Mouse (Mus musculus): ENCODE measurements around the gene Oxld1. TPM values are rescaled to one million over a fixed set of nuclear protein-coding genes. Genes with fewer than 3 reads are reported as not detected.

Oxld1 gene
- polyA plus RNA-seq, 1 experiment from 2014 or later: 10.9 TPM

- no peaks in the 10 kb centered on the region for H3K9me3 ChIP-seq (replicated peaks; ENCODE audit: control insufficient read depth, low read length, poor library complexity, severe bottlenecking)
- H3K4me1 ChIP-seq (ENCODE audit: control insufficient read depth, insufficient read depth, low read length): peaks cover 37% of the 10 kb centered on the region
- H3K4me2 ChIP-seq (ENCODE audit: low read length): no peak overlapping the region
- H3K27me3 ChIP-seq (ENCODE audit: control insufficient read depth, insufficient read depth, low read depth, low read length): no peaks in the 10 kb centered on the region
- 74% methylated on average over 4 of the region's 4 CpGs for WGBS
- H3K27ac ChIP-seq (ENCODE audit: low read length): no peak overlapping the region
- no peak overlapping the region for H3K9ac ChIP-seq (ENCODE audit: low read depth, low read length)
- ATAC-seq: no peak
- H3K4me3 ChIP-seq (ENCODE audit: low read depth, low read length): no peak overlapping the region
- peaks cover 7% of the 10 kb centered on the region for H3K36me3 ChIP-seq (ENCODE audit: control insufficient read depth, insufficient read depth, low read length)
Measured at GRCm38 (mm10) chr11:120488516-120488915, 30.6 kb upstream of the Oxld1 start.

- no peaks in the 10 kb centered on the region for H3K9me3 ChIP-seq (replicated peaks; ENCODE audit: control insufficient read depth, low read length, poor library complexity, severe bottlenecking)
- H3K27me3 ChIP-seq (ENCODE audit: control insufficient read depth, insufficient read depth, low read depth, low read length): no peaks in the 10 kb centered on the region
- peak overlapping the region; percentile 81 for H3K9ac ChIP-seq (ENCODE audit: low read depth, low read length)
- 9% methylated on average over 10 of the region's 10 CpGs for WGBS
- peak overlapping the region; percentile 79 for H3K4me3 ChIP-seq (ENCODE audit: low read depth, low read length)
- no peak for ATAC-seq
- no peak overlapping the region for H3K27ac ChIP-seq (ENCODE audit: low read length)
- H3K36me3 ChIP-seq (ENCODE audit: control insufficient read depth, insufficient read depth, low read length): peaks cover 22% of the 10 kb centered on the region
- H3K4me1 ChIP-seq (ENCODE audit: control insufficient read depth, insufficient read depth, low read length): peaks cover 13% of the 10 kb centered on the region
- peak overlapping the region; percentile 67 for H3K4me2 ChIP-seq (ENCODE audit: low read length)
Measured at GRCm38 (mm10) chr11:120485251-120485650, 27.4 kb upstream of the Oxld1 start.

GRCm38 (mm10) chr11:120484265-120484981, 26.6 kb upstream of the Oxld1 start, which contains the start of gene Mrpl12:
Gene Mrpl12, plus strand, starts transcription at chr11:120484613.
- peaks cover 13% of the 10 kb centered on the region for H3K4me1 ChIP-seq (ENCODE audit: control insufficient read depth, insufficient read depth, low read length)
- peak; percentile 97 for ATAC-seq
- peak within 1 kb of the TSS; percentile 81 for H3K9ac ChIP-seq (ENCODE audit: low read depth, low read length)
- no peaks in the 10 kb centered on the region for H3K27me3 ChIP-seq (ENCODE audit: control insufficient read depth, insufficient read depth, low read depth, low read length)
- under 1% methylated on average over 56 of the region's 60 CpGs for WGBS
- peak within 1 kb of the TSS; percentile 67 for H3K4me2 ChIP-seq (ENCODE audit: low read length)
- no peaks in the 10 kb centered on the region for H3K9me3 ChIP-seq (replicated peaks; ENCODE audit: control insufficient read depth, low read length, poor library complexity, severe bottlenecking)
- H3K36me3 ChIP-seq (ENCODE audit: control insufficient read depth, insufficient read depth, low read length): peaks cover 29% of the 10 kb centered on the region
- H3K4me3 ChIP-seq (ENCODE audit: low read depth, low read length): peak within 1 kb of the TSS; percentile 79
- peak within 1 kb of the TSS; percentile 92 for H3K27ac ChIP-seq (ENCODE audit: low read length)

- Histone ChIP-seq H3K27me3 (ENCODE audit: control insufficient read depth, insufficient read depth, low read depth, low read length) (no peaks in the 10 kb centered on the region), H3K4me2 (ENCODE audit: low read length) (no peak overlapping the region), H3K27ac (ENCODE audit: low read length) (no peak overlapping the region; the same call in 1 of the 2 replicates), H3K4me3 (ENCODE audit: low read depth, low read length) (no peak overlapping the region), H3K36me3 (ENCODE audit: control insufficient read depth, insufficient read depth, low read length) (peaks cover 34% of the 10 kb centered on the region), H3K9me3 (replicated peaks; ENCODE audit: control insufficient read depth, low read length, poor library complexity, severe bottlenecking) (no peaks in the 10 kb centered on the region), H3K9ac (ENCODE audit: low read depth, low read length) (peak overlapping the region; percentile 81), H3K4me1 (ENCODE audit: control insufficient read depth, insufficient read depth, low read length) (peaks cover 13% of the 10 kb centered on the region)
- WGBS: 89% methylated on average over 7 of the region's 7 CpGs
- ATAC-seq: no peak
Measured at GRCm38 (mm10) chr11:120483448-120483934, 25.6 kb upstream of the Oxld1 start.

- Histone ChIP-seq H3K27me3 (ENCODE audit: control insufficient read depth, insufficient read depth, low read depth, low read length) (no peaks in the 10 kb centered on the region), H3K36me3 (ENCODE audit: control insufficient read depth, insufficient read depth, low read length) (peaks cover 46% of the 10 kb centered on the region), H3K27ac (ENCODE audit: low read length) (no peak overlapping the region), H3K9me3 (replicated peaks; ENCODE audit: control insufficient read depth, low read length, poor library complexity, severe bottlenecking) (no peaks in the 10 kb centered on the region), H3K4me2 (ENCODE audit: low read length) (no peak overlapping the region), H3K4me1 (ENCODE audit: control insufficient read depth, insufficient read depth, low read length) (peaks cover 9% of the 10 kb centered on the region), H3K4me3 (ENCODE audit: low read depth, low read length) (no peak overlapping the region), H3K9ac (ENCODE audit: low read depth, low read length) (no peak overlapping the region)
- 98% methylated on average over 6 of the region's 6 CpGs for WGBS
- no peak for ATAC-seq
Measured at GRCm38 (mm10) chr11:120472052-120472451, 14.2 kb upstream of the Oxld1 start.

- peaks cover 20% of the 10 kb centered on the region for H3K4me1 ChIP-seq (ENCODE audit: control insufficient read depth, insufficient read depth, low read length)
- peak overlapping the region; percentile 95 for H3K9ac ChIP-seq (ENCODE audit: low read depth, low read length)
- H3K27ac ChIP-seq (ENCODE audit: low read length): peak overlapping the region; percentile 69
- H3K9me3 ChIP-seq (replicated peaks; ENCODE audit: control insufficient read depth, low read length, poor library complexity, severe bottlenecking): no peaks in the 10 kb centered on the region
- H3K4me3 ChIP-seq (ENCODE audit: low read depth, low read length): peak overlapping the region; percentile 94
- 1% methylated on average over 33 of the region's 33 CpGs for WGBS
- H3K4me2 ChIP-seq (ENCODE audit: low read length): peak overlapping the region; percentile 95
- H3K27me3 ChIP-seq (ENCODE audit: control insufficient read depth, insufficient read depth, low read depth, low read length): no peaks in the 10 kb centered on the region
- peaks cover 29% of the 10 kb centered on the region for H3K36me3 ChIP-seq (ENCODE audit: control insufficient read depth, insufficient read depth, low read length)
- ATAC-seq: peak; percentile 62
Measured at GRCm38 (mm10) chr11:120467736-120468092, 9.8 kb upstream of the Oxld1 start.

GRCm38 (mm10) chr11:120467051-120467735, 9.3 kb upstream of the Oxld1 start, which contains the start of gene Arl16:
Gene Arl16, minus strand, starts transcription at chr11:120467607.
- WGBS: under 1% methylated on average over 52 of the region's 54 CpGs
- ATAC-seq: peak; percentile 100
- Histone ChIP-seq H3K27me3 (ENCODE audit: control insufficient read depth, insufficient read depth, low read depth, low read length) (no peaks in the 10 kb centered on the region), H3K9ac (ENCODE audit: low read depth, low read length) (peak within 1 kb of the TSS; percentile 95), H3K27ac (ENCODE audit: low read length) (peak within 1 kb of the TSS; percentile 88), H3K4me3 (ENCODE audit: low read depth, low read length) (peak within 1 kb of the TSS; percentile 94), H3K4me2 (ENCODE audit: low read length) (peak within 1 kb of the TSS; percentile 95), H3K36me3 (ENCODE audit: control insufficient read depth, insufficient read depth, low read length) (peaks cover 26% of the 10 kb centered on the region), H3K9me3 (replicated peaks; ENCODE audit: control insufficient read depth, low read length, poor library complexity, severe bottlenecking) (no peaks in the 10 kb centered on the region), H3K4me1 (ENCODE audit: control insufficient read depth, insufficient read depth, low read length) (peaks cover 20% of the 10 kb centered on the region)

- H3K4me3 ChIP-seq (ENCODE audit: low read depth, low read length): no peak overlapping the region
- H3K27ac ChIP-seq (ENCODE audit: low read length): no peak overlapping the region
- WGBS: 96% methylated on average over 4 of the region's 4 CpGs
- H3K4me2 ChIP-seq (ENCODE audit: low read length): no peak overlapping the region
- peaks cover 20% of the 10 kb centered on the region for H3K4me1 ChIP-seq (ENCODE audit: control insufficient read depth, insufficient read depth, low read length)
- H3K36me3 ChIP-seq (ENCODE audit: control insufficient read depth, insufficient read depth, low read length): peaks cover 23% of the 10 kb centered on the region
- H3K27me3 ChIP-seq (ENCODE audit: control insufficient read depth, insufficient read depth, low read depth, low read length): no peaks in the 10 kb centered on the region
- no peak overlapping the region for H3K9ac ChIP-seq (ENCODE audit: low read depth, low read length)
- ATAC-seq: no peak
- H3K9me3 ChIP-seq (replicated peaks; ENCODE audit: control insufficient read depth, low read length, poor library complexity, severe bottlenecking): no peaks in the 10 kb centered on the region
Measured at GRCm38 (mm10) chr11:120465521-120465920, 7.7 kb upstream of the Oxld1 start.

- WGBS: 89% methylated on average over 5 of the region's 5 CpGs
- ATAC-seq: no peak
- H3K36me3 ChIP-seq (ENCODE audit: control insufficient read depth, insufficient read depth, low read length): peaks cover 14% of the 10 kb centered on the region
- H3K4me2 ChIP-seq (ENCODE audit: low read length): no peak overlapping the region
- H3K4me1 ChIP-seq (ENCODE audit: control insufficient read depth, insufficient read depth, low read length): peaks cover 22% of the 10 kb centered on the region
- no peaks in the 10 kb centered on the region for H3K27me3 ChIP-seq (ENCODE audit: control insufficient read depth, insufficient read depth, low read depth, low read length)
- no peaks in the 10 kb centered on the region for H3K9me3 ChIP-seq (replicated peaks; ENCODE audit: control insufficient read depth, low read length, poor library complexity, severe bottlenecking)
- H3K27ac ChIP-seq (ENCODE audit: low read length): no peak overlapping the region
- H3K9ac ChIP-seq (ENCODE audit: low read depth, low read length): no peak overlapping the region
- H3K4me3 ChIP-seq (ENCODE audit: low read depth, low read length): no peak overlapping the region
Measured at GRCm38 (mm10) chr11:120464365-120464764, 6.5 kb upstream of the Oxld1 start.

All from midbrain, embryonic 16.5 days (tissue).